Mouse (Mus musculus) gastrocnemius, adult 18-20 months (tissue): Measurements from ENCODE around the gene Mtmr14. TPM values are rescaled to one million over a fixed set of nuclear protein-coding genes. Genes with fewer than 3 reads are reported as not detected.

ENCODE experiments used
- DNase-seq: peaks from one replicate; pipeline ENCODE4 v3.0.0; 2021; ENCODE audit warnings: low spot score
- total RNA-seq, 2 experiments: library from RNA; stranded (reverse); gene quantifications; 2 replicates each; pipeline ENCODE4 v1.2.3; 2021

Mtmr14 gene
- total RNA-seq, 2 experiments from 2014 or later: 12.5 to 14.2 TPM

DNA sequence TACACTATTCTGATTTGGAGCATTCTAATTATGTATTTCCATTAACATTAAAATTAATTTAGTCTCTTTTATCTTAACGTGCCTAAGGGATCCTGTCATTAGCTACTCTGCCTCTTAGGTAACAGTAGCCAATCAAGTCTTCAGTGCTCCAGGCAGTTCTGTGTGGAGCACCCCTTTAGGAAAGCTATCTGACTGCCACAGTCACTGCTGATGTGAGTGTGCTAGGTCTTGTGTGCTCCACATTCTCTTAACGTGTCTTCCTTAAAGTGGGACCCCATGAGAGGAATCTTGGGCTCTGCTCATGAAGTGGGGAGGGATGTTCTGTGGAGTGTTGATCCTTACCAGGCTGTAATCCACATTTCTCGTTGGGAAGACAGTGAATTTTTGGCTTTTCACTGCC is 34.7 kb downstream of the Mtmr14 start:
- DNase-seq: no peak

DNA sequence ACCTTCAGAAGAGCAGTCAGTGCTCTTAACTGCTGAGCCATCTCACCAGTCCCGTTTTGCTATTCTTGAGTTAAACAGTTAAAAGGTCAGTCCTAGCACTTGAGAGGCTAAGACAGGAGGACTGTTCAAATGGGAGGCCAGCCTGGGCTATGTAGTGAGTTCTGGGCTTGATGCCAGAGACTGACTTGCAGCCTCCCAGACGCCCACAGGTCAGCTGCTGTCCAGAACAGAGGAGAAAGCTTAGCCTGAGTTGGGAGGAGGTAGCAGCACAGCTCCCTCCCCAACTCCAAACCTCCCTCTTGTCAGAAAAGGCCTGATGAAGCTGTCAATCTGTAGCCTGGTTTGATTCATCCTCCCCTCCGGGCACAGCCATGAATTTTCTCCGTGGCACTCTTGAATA is 39.2 kb downstream of the Mtmr14 start:
- DNase-seq: no peak

DNA sequence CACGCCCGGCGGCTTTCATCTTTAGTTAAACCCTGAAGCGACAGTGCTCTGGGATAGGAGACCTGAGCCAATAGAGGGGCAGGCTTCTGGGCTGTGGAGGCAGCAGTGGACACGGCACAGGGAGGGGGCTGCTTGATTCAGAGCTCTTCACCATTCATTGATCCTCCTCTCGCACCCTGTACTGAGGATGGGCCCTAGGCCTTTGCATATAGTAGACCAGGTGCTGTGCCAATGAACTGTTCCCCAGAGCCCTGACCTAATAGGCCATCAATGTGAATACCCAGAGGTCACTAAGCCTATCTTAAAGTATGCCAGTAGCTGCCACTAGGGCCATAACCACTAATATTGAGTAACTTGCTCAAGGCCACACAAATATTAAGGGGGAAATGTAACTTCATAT is 44.0 kb downstream of the Mtmr14 start:
- no peak for DNase-seq

DNA sequence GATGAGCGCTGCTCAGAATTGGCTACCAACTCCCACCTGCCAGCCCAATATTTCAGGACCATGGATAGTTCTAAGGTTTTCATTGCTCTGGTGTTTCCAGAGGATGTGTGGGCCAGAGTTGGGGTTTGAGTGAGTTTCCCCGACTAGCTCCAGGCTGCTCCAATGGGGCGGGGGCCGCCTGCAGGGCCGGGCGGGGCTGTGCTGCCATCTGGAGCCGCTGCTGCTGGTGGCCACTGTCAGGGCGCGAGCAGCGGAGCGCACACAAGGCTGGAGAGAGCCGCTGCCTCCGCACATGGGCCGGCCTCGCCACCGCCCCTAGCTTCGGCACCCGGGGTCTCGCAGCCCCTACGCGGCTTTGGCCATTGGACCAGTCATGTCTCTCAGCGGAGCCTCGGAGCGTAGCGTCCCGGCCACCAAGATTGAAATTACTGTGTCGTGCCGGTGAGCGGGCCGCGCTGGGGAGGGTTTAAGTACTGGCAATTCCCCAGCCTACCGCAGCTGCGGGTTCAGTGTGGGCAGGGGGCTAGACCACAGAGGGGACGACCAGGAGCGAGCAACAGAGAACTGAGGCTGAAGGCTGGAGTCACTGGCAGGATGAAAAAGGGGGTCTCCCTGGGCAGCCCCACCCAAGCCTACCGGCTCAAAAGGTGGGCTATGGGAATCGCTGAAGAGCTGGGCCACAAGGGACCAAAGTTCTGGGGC is 44.6 kb downstream of the Mtmr14 start, which contains the start of gene Cpne9:
Gene Cpne9 (plus strand): TSS at position 207 of the 702 bp plus-strand sequence.
- no peak for DNase-seq

DNA sequence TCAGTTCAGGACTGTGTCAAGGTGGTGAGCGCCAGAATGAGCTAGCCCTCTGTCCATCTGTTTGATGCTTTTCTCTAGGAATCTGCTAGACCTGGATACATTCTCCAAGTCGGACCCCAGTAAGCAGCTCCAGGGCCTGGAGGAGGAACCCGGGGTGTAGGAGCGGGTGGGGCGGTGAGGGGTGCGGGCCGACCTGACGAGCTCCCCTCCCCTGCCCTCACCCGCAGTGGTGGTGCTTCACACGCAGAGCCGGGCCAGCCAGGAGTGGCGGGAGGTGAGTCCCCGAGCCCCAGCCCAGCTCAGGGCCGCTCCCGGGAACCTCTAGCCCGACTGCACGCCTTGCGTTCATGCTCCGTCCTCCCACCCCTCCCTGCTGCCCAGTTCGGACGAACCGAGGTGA is 45.3 kb downstream of the Mtmr14 start:
- DNase-seq: no peak

DNA sequence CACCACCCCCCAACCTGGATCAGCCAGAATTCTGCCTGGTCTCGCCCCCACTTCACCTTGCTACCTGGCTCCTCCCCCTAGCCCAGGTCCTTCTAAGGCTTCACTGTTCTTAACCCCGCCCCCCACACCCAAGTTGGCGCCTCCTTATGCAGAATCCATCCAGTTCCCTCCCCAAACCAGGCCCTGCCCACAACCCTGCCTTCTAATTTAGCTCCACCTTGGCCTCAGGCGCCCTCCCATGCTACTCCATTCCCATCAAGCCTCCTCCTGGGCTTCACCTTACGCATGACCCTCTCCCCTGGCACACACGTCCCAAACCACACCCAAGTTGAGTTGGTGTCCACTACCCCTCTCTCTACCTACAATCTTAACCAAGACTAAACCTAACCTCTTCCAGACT is 45.9 kb downstream of the Mtmr14 start:
- DNase-seq: no peak

DNA sequence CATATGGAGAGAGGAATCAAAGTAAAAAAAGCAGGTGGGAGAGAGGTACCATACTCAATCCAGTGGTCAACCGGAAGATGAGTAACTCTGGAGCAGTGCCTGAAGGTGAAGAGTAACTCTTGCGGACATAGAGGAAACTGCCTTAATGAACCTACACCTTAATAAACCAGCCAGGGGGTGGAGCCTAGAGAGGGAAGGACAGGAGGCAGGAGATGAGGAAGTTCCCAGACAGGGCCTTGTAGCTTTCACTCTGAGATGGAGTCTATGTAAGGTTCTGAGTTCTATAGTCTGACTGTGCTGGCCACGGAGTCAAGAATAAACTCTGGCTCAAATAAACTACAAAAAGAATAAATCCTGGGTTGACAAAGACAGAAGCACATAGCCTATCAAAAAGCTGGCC is 47.3 kb downstream of the Mtmr14 start:
- no peak for DNase-seq

DNA sequence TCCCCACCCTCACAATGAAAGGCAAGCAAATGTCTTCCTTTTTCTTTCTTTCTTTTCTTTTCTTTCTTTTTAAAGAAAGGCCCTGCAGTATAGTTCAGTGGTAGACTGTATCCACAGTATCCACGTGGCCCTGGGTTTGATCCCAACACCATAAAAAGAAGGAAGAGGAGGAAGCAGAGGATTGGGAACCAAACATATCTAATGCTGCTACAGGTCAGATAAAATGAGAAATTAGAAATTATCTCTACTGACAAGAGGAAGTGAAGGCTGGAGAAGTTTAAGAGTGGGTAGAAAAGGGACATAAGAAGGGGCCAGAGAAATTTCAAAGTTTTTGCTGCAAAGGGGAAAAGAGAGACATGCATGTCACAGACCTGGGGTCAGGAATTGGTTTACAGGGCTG is 48.7 kb downstream of the Mtmr14 start:
- no peak for DNase-seq

DNA sequence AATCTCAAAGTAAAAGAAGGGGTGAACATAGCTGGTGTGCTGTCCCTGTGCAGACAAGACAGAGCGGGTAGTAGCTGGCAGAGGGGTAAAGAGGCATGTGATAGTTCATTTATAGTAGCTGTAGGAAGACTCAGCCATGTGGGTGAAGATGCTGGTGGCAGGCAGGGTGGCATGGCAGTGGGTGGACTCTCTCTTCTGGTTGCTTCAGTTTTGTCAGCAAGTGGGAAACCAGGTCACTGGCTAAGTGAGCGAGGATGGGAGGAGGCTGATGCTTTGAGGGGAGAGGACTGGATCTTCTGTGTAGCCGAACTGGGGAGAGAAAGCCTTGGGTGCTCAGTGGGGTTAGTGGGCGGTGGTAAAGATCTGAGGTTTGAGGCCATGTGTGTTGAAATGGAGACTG is 49.6 kb downstream of the Mtmr14 start:
- DNase-seq: no peak

DNA sequence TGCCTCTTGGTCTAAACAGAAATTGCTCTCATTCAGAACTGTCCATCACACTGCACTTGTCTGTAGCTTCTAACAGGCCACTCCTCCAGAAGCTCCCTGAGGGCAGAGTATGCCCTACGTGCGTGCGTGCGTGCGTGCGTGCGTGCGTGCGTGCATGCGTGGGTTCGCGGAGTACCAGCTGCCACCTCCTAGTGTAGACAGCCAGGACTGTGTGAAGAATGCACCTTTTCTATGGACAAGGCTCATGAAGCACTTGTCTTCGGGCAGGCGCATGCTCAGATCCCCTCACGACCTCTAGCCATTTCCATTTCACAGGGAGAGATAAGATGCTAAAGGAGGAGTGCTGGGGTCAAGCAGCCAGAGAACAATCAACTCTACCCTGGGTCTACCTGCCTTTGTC is 51.7 kb downstream of the Mtmr14 start:
- no peak for DNase-seq

DNA sequence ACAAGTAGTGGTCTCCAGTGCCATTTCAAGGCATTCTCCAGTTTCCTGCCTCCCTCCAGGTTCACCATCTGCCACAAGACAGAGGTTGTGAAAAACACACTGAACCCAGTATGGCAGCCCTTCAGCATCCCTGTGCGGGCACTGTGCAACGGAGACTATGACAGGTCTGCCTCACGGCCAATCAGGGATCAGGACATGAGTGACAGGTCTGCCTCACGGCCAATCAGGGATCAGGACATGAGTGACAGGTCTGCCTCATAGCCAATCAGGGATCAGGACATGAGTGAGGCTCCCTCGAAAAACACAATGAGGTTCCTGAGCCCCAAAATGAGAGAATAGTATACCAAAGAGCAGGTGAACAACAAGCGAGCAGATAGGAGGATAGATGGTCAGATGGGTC is 52.7 kb downstream of the Mtmr14 start:
- DNase-seq: no peak

DNA sequence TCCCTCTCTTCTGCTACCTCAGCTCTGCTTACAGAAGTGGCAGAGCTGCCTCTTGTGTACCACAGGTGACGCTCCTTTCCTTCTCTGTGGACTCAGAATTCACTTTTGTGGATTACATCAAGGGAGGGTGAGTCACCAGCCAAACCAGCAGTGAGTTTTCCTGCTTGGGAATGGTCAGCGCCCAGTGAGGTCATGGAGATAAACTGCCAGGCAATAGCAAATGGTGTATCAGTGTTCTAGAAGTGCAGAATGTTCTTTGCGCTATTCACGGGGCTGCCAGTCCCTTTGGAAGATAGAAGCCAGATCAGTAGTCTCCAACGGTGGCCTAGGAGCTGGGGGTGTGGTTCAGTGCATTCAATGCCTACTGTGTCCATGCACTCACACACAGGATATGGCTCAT is 55.3 kb downstream of the Mtmr14 start:
- no peak for DNase-seq

DNA sequence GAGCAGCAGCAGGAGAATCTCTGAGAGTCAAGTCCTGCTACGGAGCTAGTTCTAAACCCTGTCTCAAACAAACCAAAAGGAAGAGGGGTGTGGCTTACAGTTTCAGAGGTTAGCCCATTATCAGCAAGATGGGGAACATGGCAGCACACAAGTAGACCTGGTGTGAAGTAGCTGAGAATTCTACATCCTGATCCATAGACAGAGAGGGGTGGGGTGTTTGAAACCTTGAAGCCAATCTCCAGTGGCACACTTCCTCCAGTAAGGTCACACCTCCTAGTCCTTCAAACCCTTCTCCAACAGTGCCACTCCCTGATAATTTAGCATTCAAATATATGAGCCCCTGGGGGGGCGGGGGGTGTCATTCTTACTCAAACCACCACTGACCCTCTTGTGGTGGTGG is 58.4 kb downstream of the Mtmr14 start:
- no peak for DNase-seq

DNA sequence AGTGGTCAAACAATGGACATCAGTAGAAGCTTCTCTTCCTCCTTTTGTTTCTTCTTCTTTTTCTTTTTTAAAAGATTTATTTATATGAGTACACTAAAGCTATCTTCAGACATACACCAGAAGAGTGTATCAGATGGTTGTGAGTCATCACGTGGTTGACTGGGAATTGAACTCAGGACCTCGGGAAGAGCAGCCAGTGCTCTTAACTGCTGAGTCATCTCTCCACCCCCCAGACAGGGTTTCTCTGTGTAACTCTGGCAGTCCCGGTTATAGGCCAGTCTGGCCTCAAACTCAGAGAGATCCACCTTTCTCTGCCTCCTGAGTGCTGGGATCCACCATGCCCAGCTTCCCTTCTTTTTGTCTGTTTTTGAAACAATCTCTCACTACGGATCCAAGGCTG is 59.0 kb downstream of the Mtmr14 start:
- DNase-seq: no peak

DNA sequence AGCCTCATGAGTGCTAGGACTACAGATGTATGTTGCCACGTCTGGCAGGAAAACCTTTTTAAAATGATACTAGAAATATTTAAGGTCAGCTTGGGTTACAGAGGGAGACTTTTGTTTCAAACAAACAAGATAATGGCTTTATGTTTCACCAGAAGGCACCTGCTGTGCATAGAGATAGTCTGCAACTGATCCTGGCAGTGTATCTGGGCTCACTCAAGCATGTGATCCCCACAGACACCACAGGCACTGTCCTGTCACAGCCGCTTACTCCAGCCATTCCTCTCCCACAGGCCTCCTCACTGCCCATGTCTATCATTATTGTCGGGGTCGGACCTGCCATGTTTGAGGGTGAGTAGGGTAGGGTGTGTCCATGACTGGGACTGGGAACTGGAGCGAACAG is 63.7 kb downstream of the Mtmr14 start:
- DNase-seq: no peak

DNA sequence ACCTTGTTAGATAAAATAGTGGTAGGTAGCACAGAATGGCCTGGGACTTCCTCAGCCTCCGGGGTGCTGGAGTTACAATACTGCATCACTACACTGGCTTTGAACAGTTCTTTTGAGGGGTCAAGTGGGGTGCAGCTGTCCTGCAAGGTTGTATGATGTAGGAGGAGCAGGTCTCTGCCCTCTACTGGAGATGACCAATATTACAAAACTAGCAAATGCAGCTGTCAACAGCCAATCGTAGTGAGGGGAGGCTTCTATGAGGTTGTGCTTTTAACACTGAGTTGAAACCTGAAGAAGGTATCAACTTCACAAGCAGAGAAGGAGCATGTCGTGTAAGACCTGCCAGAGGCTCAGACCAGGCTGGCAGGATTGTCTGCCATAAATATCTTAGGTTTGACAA is 64.6 kb downstream of the Mtmr14 start:
- DNase-seq: peak; percentile 26

DNA sequence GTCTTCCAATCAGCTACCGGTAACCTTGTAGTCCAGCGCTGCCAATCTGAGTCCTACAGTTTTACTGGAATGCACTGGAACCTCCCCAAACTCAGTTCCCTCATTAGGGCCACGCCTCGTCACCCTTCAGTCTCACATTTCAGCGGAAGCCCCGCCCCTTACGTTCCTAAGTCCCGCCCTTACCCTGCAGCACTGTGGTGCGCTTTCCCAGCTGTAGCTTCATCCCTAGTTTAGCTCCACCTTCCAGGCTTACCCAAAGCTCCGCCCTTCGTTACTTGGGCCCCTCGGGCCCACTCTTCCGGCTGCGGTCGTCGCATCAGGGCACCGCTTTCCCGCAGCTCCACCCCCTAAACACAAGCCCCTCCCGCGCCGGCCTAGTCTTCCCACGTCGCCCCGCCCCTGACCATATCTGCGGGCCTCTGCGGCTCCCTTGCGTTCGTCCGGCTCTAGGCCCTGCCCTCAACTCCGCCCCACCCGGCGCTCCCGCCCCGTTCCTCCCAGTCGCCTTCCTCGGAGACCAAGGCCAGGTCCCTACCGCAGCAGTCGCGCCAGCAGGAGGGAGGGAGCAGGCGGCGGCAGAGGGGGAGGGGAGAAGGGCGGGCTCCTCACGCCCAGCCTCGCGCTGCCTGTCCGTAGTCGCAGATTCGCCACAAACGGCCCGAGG is 68.8 kb downstream of the Mtmr14 start:
- peak; percentile 100 for DNase-seq

DNA sequence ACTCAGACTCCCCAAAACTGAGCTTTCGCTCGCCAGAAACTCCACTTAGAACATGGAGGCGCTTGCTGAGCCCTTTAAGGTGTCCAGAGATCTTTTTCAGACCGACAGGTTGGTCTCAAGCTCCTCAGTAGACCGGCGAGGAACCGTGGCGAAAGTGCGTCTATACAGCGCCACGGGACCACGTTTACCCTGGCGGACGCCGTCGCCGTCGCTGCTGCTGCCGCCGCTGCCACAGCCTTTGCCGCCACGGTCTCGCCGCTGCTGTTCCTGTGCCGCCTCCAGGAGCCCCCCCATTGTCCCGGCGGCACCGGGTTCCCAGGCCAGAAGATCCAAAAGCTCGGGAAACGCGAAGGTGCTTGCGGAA is 69.3 kb downstream of the Mtmr14 start, which contains the start of gene Brpf1:
Gene Brpf1 (plus strand): TSS at position 152 of the 364 bp plus-strand sequence.
- DNase-seq: no peak

DNA sequence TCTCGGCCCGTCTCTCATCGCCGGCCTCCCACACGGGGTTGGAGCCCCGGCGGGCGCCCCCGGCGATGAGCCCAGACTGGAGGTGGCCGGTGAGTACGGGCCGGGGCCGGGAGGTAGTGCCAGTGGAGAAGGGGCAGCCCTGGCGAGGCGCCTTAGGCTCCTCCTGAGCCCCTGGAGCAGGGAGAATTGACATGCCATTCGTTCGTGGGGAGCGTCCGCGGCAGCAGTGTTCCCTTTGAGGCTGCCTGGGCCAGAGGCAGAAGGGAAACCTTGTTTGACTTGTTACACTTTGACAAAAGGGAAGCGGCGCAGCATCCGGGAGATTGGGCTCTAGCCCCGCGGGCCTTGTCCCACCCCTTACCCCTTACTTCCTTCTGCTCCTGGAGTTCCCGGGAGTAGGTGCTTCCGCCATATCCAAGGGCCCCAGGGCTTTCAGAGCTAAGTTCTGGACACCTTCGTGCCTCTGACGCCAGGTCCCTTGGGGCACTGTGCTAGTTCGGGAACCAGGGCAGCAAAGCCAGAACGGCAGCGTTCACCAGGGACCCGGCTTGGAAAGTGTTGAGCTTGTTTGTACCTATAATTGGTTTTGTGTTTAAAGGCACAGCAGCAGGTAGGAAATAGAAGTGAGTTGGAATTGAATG is 70.0 kb downstream of the Mtmr14 start:
- peak; percentile 27 for DNase-seq

DNA sequence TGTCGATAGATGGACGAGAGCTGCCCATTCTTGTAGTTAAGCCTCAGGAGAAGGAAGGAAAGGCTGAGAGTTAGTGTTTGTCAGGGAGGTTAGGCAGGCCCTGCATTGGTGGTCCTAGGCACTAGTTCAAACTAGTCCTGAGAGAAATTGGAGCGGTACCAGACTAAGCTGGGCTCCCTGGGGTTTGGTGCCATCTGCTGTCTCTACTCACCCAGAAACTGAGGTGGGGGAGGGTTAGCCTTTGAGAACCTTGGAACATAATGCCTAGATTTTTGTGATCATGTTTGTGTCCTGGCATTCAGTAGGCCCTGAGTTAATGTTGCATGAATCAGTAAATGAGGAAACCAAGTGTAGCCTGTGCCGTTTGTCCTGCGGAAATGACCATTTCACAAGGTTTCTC is 70.5 kb downstream of the Mtmr14 start:
- no peak for DNase-seq

DNA sequence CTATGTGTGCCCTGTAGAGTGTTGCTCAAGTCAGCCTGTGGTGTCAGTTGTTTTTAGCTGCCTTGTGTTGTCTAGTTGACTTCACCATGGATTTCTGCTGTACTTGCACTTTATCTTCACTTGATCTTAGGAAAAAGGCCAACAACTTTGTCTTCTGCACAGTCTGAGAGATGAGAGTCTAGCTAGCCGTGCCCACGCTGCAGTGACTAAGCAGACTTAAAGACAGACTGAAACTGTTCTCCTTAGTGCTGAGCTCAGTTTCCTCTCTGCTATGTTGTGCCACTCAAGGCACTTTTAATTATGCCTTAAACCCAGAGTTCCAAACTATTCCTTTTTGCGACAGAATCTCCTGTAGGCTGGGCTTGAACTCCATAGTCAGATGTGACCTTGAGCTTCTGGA is 78.3 kb downstream of the Mtmr14 start:
- no peak for DNase-seq

DNA sequence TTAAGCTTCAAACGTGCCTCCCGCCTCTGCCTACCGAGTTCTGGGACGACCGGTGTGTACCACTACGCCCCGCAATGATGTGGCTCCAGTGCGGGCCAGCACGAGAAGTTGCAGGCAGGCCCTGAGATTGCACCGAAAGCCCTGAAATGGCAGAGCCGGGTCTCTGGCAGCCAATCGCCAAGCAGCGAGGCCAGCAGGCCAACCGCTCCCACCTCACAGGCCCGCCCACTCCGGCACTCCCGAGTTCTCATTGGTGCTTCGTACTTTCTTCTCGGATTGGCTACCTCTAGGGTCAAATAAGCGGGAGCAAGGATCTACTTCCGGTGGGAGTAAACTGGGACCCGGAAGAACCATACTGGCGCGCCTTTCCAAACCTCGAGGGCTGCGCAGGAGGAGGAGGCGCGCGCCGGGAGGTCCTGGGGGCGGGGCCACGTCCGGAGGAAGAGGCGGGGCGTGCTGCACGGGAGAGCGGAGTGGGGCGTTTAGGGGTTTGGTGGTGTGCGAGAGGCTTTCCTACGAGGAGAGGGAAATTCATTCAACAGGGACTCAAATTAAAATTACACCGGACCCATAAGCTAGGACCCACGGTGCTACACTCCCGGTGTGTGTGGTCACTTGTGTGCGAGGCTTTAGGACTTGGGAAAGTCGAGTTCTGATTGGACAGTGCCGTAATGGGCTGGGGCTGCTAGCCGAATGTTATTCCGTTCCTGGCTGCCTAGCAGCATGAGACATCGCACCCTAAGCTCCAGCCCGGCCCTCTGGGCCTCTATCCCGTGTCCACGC is 89.1 kb downstream of the Mtmr14 start, which contains the start of gene Ogg1:
Gene Ogg1 (plus strand): TSS at position 440 of the 783 bp plus-strand sequence.
- DNase-seq: peak; percentile 99
